Mouse (Mus musculus) erythroblast, embryonic 14.5 days (primary cell): ENCODE measurements around the gene Ankrd28.

Experiments
- GATA1 ChIP-seq: IDR thresholded peaks from 2 replicates; pipeline ENCODE4 v1.6.1; 2012; ENCODE audit warnings: low read length, inconsistent platforms, mixed read lengths
- TAL1 ChIP-seq: IDR thresholded peaks from 3 replicates; pipeline ENCODE4 v1.6.1; 2012; ENCODE audit warnings: low read length, inconsistent platforms, mixed read lengths

- TF ChIP-seq GATA1: no peak
- TF ChIP-seq TAL1: no peak
These were observed 45.5 kb downstream of the Ankrd28 start for GRCm38 (mm10) chr14:31784975-31785374.
